20 mouse cellular contexts compared by ENCODE assay signal in genomic region chr8:91198036-91198435, GRCm38 (mm10). TPM values are rescaled to one million over a fixed set of nuclear protein-coding genes. Genes with fewer than 3 reads are reported as not detected.
DNase-seq lines count a peak whose midpoint lies in the region; ATAC-seq and TF ChIP-seq lines count a peak whose summit lies in the region.
"Had no signal": no experiment of that assay in that cellular context is flagged by ENCODE, and none has a peak within 500 bp of the region (broad histone marks: within the 10 kb centered on the region; RNA-seq: fewer than 3 reads in every experiment).

No protein-coding gene starts in this region.

- WGBS in limb, embryonic 14.5 days: 30% methylated on average over 3 of the region's 3 CpGs
- WGBS in limb, embryonic 10.5 days: 90% methylated on average over 3 of the region's 3 CpGs
- 54% methylated on average over 3 of the region's 3 CpGs for WGBS in lung, postnatal 0 days
- 22% methylated on average over 3 of the region's 3 CpGs for WGBS in embryonic facial prominence, embryonic 15.5 days

- no peak for TF ChIP-seq EP300 in lung, postnatal 0 days (IDR thresholded peaks at IDR 0.05)

- 0 out of 2 replicates have a peak, but pooled peaks cover 4% of the 10 kb centered on the region for H3K27me3 ChIP-seq in limb, embryonic 14.5 days (ENCODE audit: control insufficient read depth, insufficient read depth, low read length)
- H3K27me3 ChIP-seq in limb, embryonic 10.5 days (ENCODE audit: low read depth, poor library complexity, severe bottlenecking): peaks cover 26% of the 10 kb centered on the region
- H3K27me3 ChIP-seq in lung, postnatal 0 days (replicated peaks; ENCODE audit: insufficient read depth, low read length): no peaks in the 10 kb centered on the region
- H3K27me3 ChIP-seq in embryonic facial prominence, embryonic 15.5 days: no peaks in the 10 kb centered on the region
- H3K27me3 ChIP-seq: embryonic facial prominence, embryonic 12.5 days had no signal

- H3K9me3 ChIP-seq in limb, embryonic 14.5 days (ENCODE audit: control insufficient read depth, low read length): no peaks in the 10 kb centered on the region
- no peaks in the 10 kb centered on the region for H3K9me3 ChIP-seq in limb, embryonic 10.5 days (replicated peaks)
- no peaks in the 10 kb centered on the region for H3K9me3 ChIP-seq in lung, postnatal 0 days (ENCODE audit: low read length)
- no peaks in the 10 kb centered on the region for H3K9me3 ChIP-seq in embryonic facial prominence, embryonic 15.5 days (replicated peaks)
- H3K9me3 ChIP-seq: embryonic facial prominence, embryonic 12.5 days; forebrain, embryonic 13.5 days; heart, embryonic 13.5 days; hindbrain, embryonic 12.5 days had no signal

- no peak for TF ChIP-seq CTCF in lung, postnatal 0 days (IDR thresholded peaks at IDR 0.05)

- no peak overlapping the region for H3K9ac ChIP-seq in limb, embryonic 14.5 days (ENCODE audit: low read depth, low read length, severe bottlenecking)
- no peak overlapping the region for H3K9ac ChIP-seq in lung, postnatal 0 days (replicated peaks; ENCODE audit: low read depth)
- no peak overlapping the region for H3K9ac ChIP-seq in embryonic facial prominence, embryonic 15.5 days
- H3K9ac ChIP-seq: embryonic facial prominence, embryonic 12.5 days; forebrain, embryonic 13.5 days; forebrain, postnatal 0 days; heart, embryonic 13.5 days; hindbrain, embryonic 12.5 days had no signal

- peak; percentile 58 for DNase-seq in limb, embryonic 14.5 days (ENCODE audit: low spot score)
- DNase-seq in limb, embryonic 10.5 days (ENCODE audit: low spot score): no peak
- peak; percentile 53 for DNase-seq in lung, postnatal 0 days (ENCODE audit: low spot score)
- DNase-seq in lung, adult 18-20 months: no peak
- DNase-seq in ZHBTc4 (ENCODE audit: low read depth, low spot score): peak; percentile 20
- no peak for DNase-seq in left cerebral cortex, adult 18-20 months (ENCODE audit: low spot score in 2 of 2)
- no peak for DNase-seq in layer of hippocampus, adult 9-10 months (ENCODE audit: low spot score)
- DNase-seq: adrenal gland, postnatal 10 days; cerebellum, adult 11 months; cerebellum, adult 8-10 months; cerebellum, postnatal 14 days; embryo, embryonic 11 days; forebrain, postnatal 0 days; gastrocnemius, postnatal 25 days; heart, postnatal 4 days had no signal

- H3K36me3 ChIP-seq in limb, embryonic 14.5 days (ENCODE audit: control insufficient read depth, insufficient read depth, low read length): no peaks in the 10 kb centered on the region
- H3K36me3 ChIP-seq in limb, embryonic 10.5 days: no peaks in the 10 kb centered on the region
- H3K36me3 ChIP-seq in lung, postnatal 0 days (ENCODE audit: insufficient read depth, low read length): no peaks in the 10 kb centered on the region
- H3K36me3 ChIP-seq in embryonic facial prominence, embryonic 15.5 days: no peaks in the 10 kb centered on the region
- H3K36me3 ChIP-seq: embryonic facial prominence, embryonic 12.5 days; heart, embryonic 13.5 days; hindbrain, embryonic 12.5 days had no signal

- H3K4me2 ChIP-seq in limb, embryonic 14.5 days (replicated peaks; ENCODE audit: low read depth, low read length, severe bottlenecking): no peak overlapping the region
- H3K4me2 ChIP-seq in lung, postnatal 0 days (replicated peaks; ENCODE audit: low read depth, low read length): no peak overlapping the region
- H3K4me2 ChIP-seq in embryonic facial prominence, embryonic 15.5 days (replicated peaks): no peak overlapping the region
- H3K4me2 ChIP-seq: embryonic facial prominence, embryonic 12.5 days; forebrain, embryonic 13.5 days; heart, embryonic 13.5 days; hindbrain, embryonic 12.5 days had no signal

- no peak for ATAC-seq in limb, embryonic 14.5 days (ENCODE audit: low FRiP score, low read depth)
- ATAC-seq in lung, postnatal 0 days: peak; percentile 55
- ATAC-seq in embryonic facial prominence, embryonic 15.5 days (ENCODE audit: insufficient number of reproducible peaks, low FRiP score, low TSS enrichment, low read depth): no peak; the same call in 1 of the 2 replicates
- ATAC-seq: forebrain, embryonic 13.5 days; forebrain, postnatal 0 days had no signal

- no peak overlapping the region for H3K27ac ChIP-seq in limb, embryonic 14.5 days (replicated peaks; ENCODE audit: low read depth, low read length)
- H3K27ac ChIP-seq in limb, embryonic 10.5 days: no peak overlapping the region
- H3K27ac ChIP-seq in lung, postnatal 0 days (ENCODE audit: low read length): no peak overlapping the region
- peak overlapping the region; percentile 48; the same call in 1 of the 2 replicates for H3K27ac ChIP-seq in embryonic facial prominence, embryonic 15.5 days (replicated peaks)
- H3K27ac ChIP-seq: embryonic facial prominence, embryonic 12.5 days; forebrain, embryonic 13.5 days; heart, embryonic 13.5 days; hindbrain, embryonic 12.5 days had no signal

- H3K4me3 ChIP-seq in limb, embryonic 14.5 days (replicated peaks; ENCODE audit: low read length): no peak overlapping the region
- no peak overlapping the region for H3K4me3 ChIP-seq in limb, embryonic 10.5 days
- H3K4me3 ChIP-seq in lung, postnatal 0 days (ENCODE audit: low read depth, low read length): no peak overlapping the region
- H3K4me3 ChIP-seq in embryonic facial prominence, embryonic 15.5 days (replicated peaks): no peak overlapping the region
- H3K4me3 ChIP-seq: embryonic facial prominence, embryonic 12.5 days; forebrain, embryonic 13.5 days; heart, embryonic 13.5 days; hindbrain, embryonic 12.5 days had no signal

- no peak for TF ChIP-seq POLR2A in limb, embryonic 14.5 days (IDR thresholded peaks at IDR 0.05; ENCODE audit: borderline replicate concordance, extremely low read depth, insufficient read depth, insufficient read length)

- H3K4me1 ChIP-seq in limb, embryonic 14.5 days (ENCODE audit: control insufficient read depth, insufficient read depth, low read length): peaks cover 9% of the 10 kb centered on the region
- peaks cover 3% of the 10 kb centered on the region; the same call in 1 of the 2 replicates for H3K4me1 ChIP-seq in limb, embryonic 10.5 days
- no peaks in the 10 kb centered on the region for H3K4me1 ChIP-seq in lung, postnatal 0 days (ENCODE audit: insufficient read depth, low read depth, low read length)
- peaks cover 20% of the 10 kb centered on the region; the same call in 1 of the 2 replicates for H3K4me1 ChIP-seq in embryonic facial prominence, embryonic 15.5 days
- H3K4me1 ChIP-seq: embryonic facial prominence, embryonic 12.5 days; forebrain, embryonic 13.5 days; hindbrain, embryonic 12.5 days had no signal

RNA-seq across cellular contexts. Expression of gene Aktip, which starts 1.7 kb away (rescaled TPM):
- polyA plus RNA-seq in limb, embryonic 14.5 days (2012; rRNA removed): 30.4 and 35.7 TPM in 2 replicates
- polyA plus RNA-seq in limb, embryonic 14.5 days (2014; fragmentation: Nextera tagmentation; extraction: Ambion mirVana): 58.0 and 61.3 TPM in 2 replicates
- polyA plus RNA-seq in limb, embryonic 10.5 days (2016; fragmentation: Nextera tagmentation; extraction: Ambion mirVana): 39.3 and 39.7 TPM in 2 replicates
- 65.1 and 65.6 TPM in 2 replicates for polyA plus RNA-seq in lung, postnatal 0 days (2015; fragmentation: Nextera tagmentation; extraction: Ambion mirVana)
- polyA plus RNA-seq in embryonic facial prominence, embryonic 15.5 days (2015; fragmentation: Nextera tagmentation; extraction: Ambion mirVana): 58.9 and 60.6 TPM in 2 replicates
- 100 to 1,000 TPM; 137 to 138 TPM for total RNA-seq in left cerebral cortex, adult 18-20 months (2021)

Comparison
In these comparisons a context has a peak if more than half of its experiments do, and no peak if none do; other contexts are left out.
1. DNase-seq: peak in limb, embryonic 14.5 days (single experiment), lung, postnatal 0 days (single experiment) and ZHBTc4 (single experiment); none in limb, embryonic 10.5 days (single experiment), lung, adult 18-20 months (0 of 2), left cerebral cortex, adult 18-20 months (0 of 2) and layer of hippocampus, adult 9-10 months (single experiment).